Mouse (Mus musculus) intestine, embryonic 15.5 days (tissue): ENCODE measurements around the gene Vat1l. TPM values are rescaled to one million over a fixed set of nuclear protein-coding genes. Genes with fewer than 3 reads are reported as not detected.

ENCODE experiments used
- ATAC-seq: fragments of 200-750 bp; cut with Nextera tagmentation; 2 replicates; pipeline ENCODE4 v1.8.0; 2017; ENCODE audit warnings: moderate TSS enrichment, moderate library complexity
- H3K27ac ChIP-seq: fragments of 300-500 bp; sonication (generic); 2 replicates; pipeline ENCODE4 v1.5.1; 2015; ENCODE audit warnings: mild to moderate bottlenecking, inconsistent platforms
- H3K27me3 ChIP-seq: fragments of 300-500 bp; sonication (generic); replicated peaks from 2 replicates; pipeline ENCODE4 v1.6.1; 2015; ENCODE audit warnings: inconsistent platforms
- H3K36me3 ChIP-seq: fragments of 300-500 bp; sonication (generic); 2 replicates; pipeline ENCODE4 v1.6.1; 2015; ENCODE audit warnings: inconsistent platforms
- H3K4me1 ChIP-seq: fragments of 300-500 bp; sonication (generic); replicated peaks from 2 replicates; pipeline ENCODE4 v1.6.1; 2015; ENCODE audit warnings: inconsistent platforms
- H3K4me2 ChIP-seq: fragments of 300-500 bp; sonication (generic); replicated peaks from 2 replicates; pipeline ENCODE4 v1.6.1; 2015; ENCODE audit warnings: mild to moderate bottlenecking, inconsistent platforms
- H3K4me3 ChIP-seq: fragments of 300-500 bp; sonication (generic); replicated peaks from 2 replicates; pipeline ENCODE4 v1.5.1; 2015; ENCODE audit warnings: inconsistent platforms
- H3K9ac ChIP-seq: fragments of 300-500 bp; sonication (generic); 2 replicates; pipeline ENCODE4 v1.6.1; 2015; ENCODE audit warnings: inconsistent platforms
- H3K9me3 ChIP-seq: fragments of 300-500 bp; sonication (generic); 2 replicates; pipeline ENCODE4 v1.6.1; 2016; ENCODE audit warnings: inconsistent platforms
- WGBS: fragments of 180-500 bp; shearing (Covaris S2); methylation state at CpG from one replicate; pipeline ENCODE4 v1.1.7; 2015; 5-methylcytosine and 5-hydroxymethylcytosine counted together
- polyA plus RNA-seq: library from polyadenylated mRNA; unstranded; fragments of >200 nt; fragmentation: Nextera tagmentation; extraction: Ambion mirVana; gene quantifications from 2 replicates; pipeline ENCODE4 v1.2.1, GENCODE M21; 2015

The Vat1l gene
- polyA plus RNA-seq, 1 experiment from 2014 or later: 3.5 TPM

DNA sequence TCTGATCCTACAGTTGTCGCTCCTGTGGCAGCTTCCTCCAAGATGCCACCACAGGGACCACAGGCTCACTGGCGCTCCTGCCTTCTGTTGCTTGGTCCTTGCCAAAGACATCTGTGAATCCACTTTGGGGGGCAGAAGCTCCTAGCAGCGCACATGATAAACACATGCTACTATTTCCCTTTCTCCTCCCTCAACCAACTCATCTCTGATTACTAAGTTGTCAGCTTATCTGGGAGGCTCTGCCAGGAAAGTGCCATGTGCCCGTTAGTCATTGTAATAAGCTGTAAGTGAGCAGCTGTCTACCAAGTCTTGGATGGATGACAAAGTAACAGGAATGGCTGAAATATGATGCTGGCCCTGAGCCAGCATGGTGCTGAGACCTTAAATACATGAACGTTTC lies 100.9 kb downstream of the Vat1l start:
- WGBS: 74% methylated on average over 5 of the region's 5 CpGs
- H3K4me2 ChIP-seq: no peak overlapping the region
- H3K9ac ChIP-seq: no peak overlapping the region
- no peaks in the 10 kb centered on the region for H3K9me3 ChIP-seq
- no peak overlapping the region for H3K27ac ChIP-seq
- ATAC-seq: no peak
- H3K27me3 ChIP-seq: no peaks in the 10 kb centered on the region
- H3K4me1 ChIP-seq: no peaks in the 10 kb centered on the region
- no peak overlapping the region for H3K4me3 ChIP-seq
- no peaks in the 10 kb centered on the region for H3K36me3 ChIP-seq

GRCm38 (mm10) chr8:114314669-114315325 lies 109.4 kb downstream of the Vat1l start:
- H3K9ac ChIP-seq: no peak overlapping the region
- no peaks in the 10 kb centered on the region for H3K36me3 ChIP-seq
- ATAC-seq: no peak
- no peaks in the 10 kb centered on the region for H3K27me3 ChIP-seq
- H3K27ac ChIP-seq: no peak overlapping the region
- no peak overlapping the region for H3K4me2 ChIP-seq
- no peaks in the 10 kb centered on the region for H3K9me3 ChIP-seq
- H3K4me3 ChIP-seq: no peak overlapping the region
- H3K4me1 ChIP-seq: no peaks in the 10 kb centered on the region
- WGBS: 45% methylated on average over 5 of the region's 5 CpGs

- Histone ChIP-seq H3K27me3 (no peaks in the 10 kb centered on the region), H3K36me3 (no peaks in the 10 kb centered on the region), H3K9ac (no peak overlapping the region), H3K4me3 (no peak overlapping the region), H3K4me1 (no peaks in the 10 kb centered on the region), H3K4me2 (no peak overlapping the region), H3K9me3 (no peaks in the 10 kb centered on the region), H3K27ac (no peak overlapping the region)
- 85% methylated on average over 4 of the region's 4 CpGs for WGBS
- no peak for ATAC-seq
These were observed 112.7 kb downstream of the Vat1l start for GRCm38 (mm10) chr8:114318161-114318560.

GRCm38 (mm10) chr8:114322096-114322495 lies 116.7 kb downstream of the Vat1l start:
- Histone ChIP-seq H3K9ac (no peak overlapping the region), H3K27ac (no peak overlapping the region), H3K36me3 (no peaks in the 10 kb centered on the region), H3K27me3 (no peaks in the 10 kb centered on the region), H3K4me1 (no peaks in the 10 kb centered on the region), H3K9me3 (no peaks in the 10 kb centered on the region), H3K4me2 (no peak overlapping the region), H3K4me3 (no peak overlapping the region)
- 88% methylated on average over 2 of the region's 2 CpGs for WGBS
- ATAC-seq: no peak

GRCm38 (mm10) chr8:114331928-114332327 lies 126.5 kb downstream of the Vat1l start:
- WGBS: 77% methylated on average over 5 of the region's 5 CpGs
- no peaks in the 10 kb centered on the region for H3K9me3 ChIP-seq
- H3K9ac ChIP-seq: no peak overlapping the region
- H3K4me3 ChIP-seq: no peak overlapping the region
- no peaks in the 10 kb centered on the region for H3K36me3 ChIP-seq
- no peak overlapping the region for H3K27ac ChIP-seq
- H3K27me3 ChIP-seq: no peaks in the 10 kb centered on the region
- no peaks in the 10 kb centered on the region for H3K4me1 ChIP-seq
- no peak for ATAC-seq
- H3K4me2 ChIP-seq: no peak overlapping the region

DNA sequence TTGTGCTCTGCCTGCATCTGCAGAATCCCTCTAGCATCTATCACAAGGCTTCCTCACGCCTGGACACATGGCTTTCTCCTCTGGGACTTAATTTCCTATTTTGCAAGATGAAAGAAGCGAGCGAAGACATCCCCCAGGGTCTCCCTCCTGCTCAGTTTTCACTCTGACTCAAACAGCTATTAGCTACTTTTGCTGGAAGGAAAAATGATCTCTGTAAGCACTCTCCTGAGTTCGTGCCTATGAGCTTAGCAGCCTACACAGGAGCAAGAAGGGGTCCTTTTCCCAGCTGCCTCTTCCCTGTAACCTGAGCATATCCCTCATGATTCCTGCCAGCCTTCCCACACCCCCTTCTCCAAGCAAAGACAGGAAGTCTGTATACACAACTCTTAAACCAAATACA lies 127.5 kb downstream of the Vat1l start:
- no peaks in the 10 kb centered on the region for H3K4me1 ChIP-seq
- H3K9ac ChIP-seq: no peak overlapping the region
- H3K27me3 ChIP-seq: no peaks in the 10 kb centered on the region
- H3K36me3 ChIP-seq: no peaks in the 10 kb centered on the region
- no peaks in the 10 kb centered on the region for H3K9me3 ChIP-seq
- H3K4me2 ChIP-seq: no peak overlapping the region
- WGBS: 51% methylated on average over 4 of the region's 4 CpGs
- no peak overlapping the region for H3K4me3 ChIP-seq
- no peak for ATAC-seq
- no peak overlapping the region for H3K27ac ChIP-seq

DNA sequence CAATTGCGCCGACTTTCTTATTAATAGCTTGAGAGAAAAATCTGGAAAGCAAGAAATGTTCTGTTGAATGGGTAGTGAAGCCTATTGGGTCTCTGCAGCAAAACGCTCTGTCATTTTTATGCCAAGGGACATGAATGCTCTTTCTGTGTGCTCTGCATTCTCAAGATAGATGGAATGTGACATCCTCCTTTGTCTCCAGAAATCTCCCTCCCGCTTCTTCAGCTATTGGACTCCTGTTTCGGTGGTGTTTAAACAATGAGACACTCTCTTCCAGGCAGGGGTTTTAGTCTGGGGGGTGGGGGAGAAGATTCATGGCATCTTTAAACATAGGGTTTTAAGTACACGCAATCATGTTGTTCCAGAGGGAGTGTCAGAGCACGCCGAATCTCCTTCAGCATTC lies 130.3 kb downstream of the Vat1l start:
- H3K4me2 ChIP-seq: no peak overlapping the region
- no peak overlapping the region for H3K27ac ChIP-seq
- no peak overlapping the region for H3K9ac ChIP-seq
- H3K27me3 ChIP-seq: no peaks in the 10 kb centered on the region
- H3K9me3 ChIP-seq: no peaks in the 10 kb centered on the region
- no peak for ATAC-seq
- WGBS: 57% methylated on average over 8 of the region's 8 CpGs
- H3K36me3 ChIP-seq: no peaks in the 10 kb centered on the region
- no peaks in the 10 kb centered on the region for H3K4me1 ChIP-seq
- H3K4me3 ChIP-seq: no peak overlapping the region

GRCm38 (mm10) chr8:114342276-114342675 lies 136.9 kb downstream of the Vat1l start:
- H3K36me3 ChIP-seq: no peaks in the 10 kb centered on the region
- no peak overlapping the region for H3K4me3 ChIP-seq
- no peak for ATAC-seq
- H3K4me1 ChIP-seq: no peaks in the 10 kb centered on the region
- H3K9me3 ChIP-seq: no peaks in the 10 kb centered on the region
- no peaks in the 10 kb centered on the region for H3K27me3 ChIP-seq
- H3K4me2 ChIP-seq: no peak overlapping the region
- no peak overlapping the region for H3K9ac ChIP-seq
- WGBS: 67% methylated on average over 5 of the region's 5 CpGs
- no peak overlapping the region for H3K27ac ChIP-seq

DNA sequence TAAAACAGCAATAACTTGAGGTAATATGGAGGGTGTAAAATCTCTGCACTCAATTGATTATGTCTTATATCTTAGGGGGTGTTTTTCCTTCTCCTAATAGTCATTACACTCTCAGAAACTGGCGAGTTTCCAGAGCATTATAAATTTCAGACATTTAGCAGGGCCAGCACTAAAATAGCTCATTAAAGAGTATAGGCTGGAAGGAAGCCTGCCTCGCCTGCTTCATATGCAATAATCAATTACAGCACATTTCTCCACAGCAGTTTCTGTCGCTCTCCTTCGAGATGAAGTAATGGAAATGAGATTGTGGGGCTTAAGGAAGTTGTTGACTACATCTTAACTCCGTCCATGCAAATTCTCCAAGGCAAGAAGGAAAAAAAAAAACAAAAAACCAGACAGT lies 139.4 kb downstream of the Vat1l start:
- no peak overlapping the region for H3K9ac ChIP-seq
- no peaks in the 10 kb centered on the region for H3K4me1 ChIP-seq
- no peaks in the 10 kb centered on the region for H3K27me3 ChIP-seq
- H3K4me3 ChIP-seq: no peak overlapping the region
- H3K36me3 ChIP-seq: no peaks in the 10 kb centered on the region
- H3K4me2 ChIP-seq: no peak overlapping the region
- H3K9me3 ChIP-seq: no peaks in the 10 kb centered on the region
- H3K27ac ChIP-seq: no peak overlapping the region
- WGBS: 48% methylated on average over 5 of the region's 5 CpGs
- no peak for ATAC-seq

DNA sequence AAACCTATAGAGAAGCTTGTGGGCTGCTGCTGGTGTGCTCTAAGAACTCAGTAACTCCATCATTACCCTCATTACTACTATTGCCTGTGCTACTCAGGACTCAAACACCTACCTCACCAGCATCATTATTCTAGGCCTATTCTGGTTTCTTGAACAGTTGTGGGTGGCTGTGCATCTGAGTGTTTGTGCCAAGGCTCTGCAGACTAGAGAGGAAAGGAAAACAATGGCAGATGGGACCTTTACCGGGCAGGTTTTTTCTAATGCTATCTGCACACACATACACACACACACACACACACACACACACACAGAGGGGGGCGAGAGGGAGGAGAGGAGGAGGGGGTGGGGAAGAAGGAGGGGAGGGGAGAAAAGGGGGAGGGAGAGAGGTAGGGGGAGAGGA lies 140.6 kb downstream of the Vat1l start:
- no peak overlapping the region for H3K4me3 ChIP-seq
- H3K4me2 ChIP-seq: no peak overlapping the region
- WGBS: 71% methylated on average over 2 of the region's 2 CpGs
- no peak overlapping the region for H3K27ac ChIP-seq
- H3K36me3 ChIP-seq: no peaks in the 10 kb centered on the region
- H3K27me3 ChIP-seq: no peaks in the 10 kb centered on the region
- ATAC-seq: no peak
- H3K4me1 ChIP-seq: no peaks in the 10 kb centered on the region
- no peak overlapping the region for H3K9ac ChIP-seq
- H3K9me3 ChIP-seq: no peaks in the 10 kb centered on the region

- 0 out of 2 replicates have a peak, but pooled peaks cover 2% of the 10 kb centered on the region for H3K4me1 ChIP-seq
- no peak overlapping the region for H3K9ac ChIP-seq
- ATAC-seq: no peak
- H3K4me2 ChIP-seq: peak overlapping the region; percentile 37
- H3K27me3 ChIP-seq: no peaks in the 10 kb centered on the region
- 56% methylated on average over 14 of the region's 14 CpGs for WGBS
- H3K9me3 ChIP-seq: no peaks in the 10 kb centered on the region
- H3K27ac ChIP-seq: no peak overlapping the region
- no peak overlapping the region for H3K4me3 ChIP-seq
- no peaks in the 10 kb centered on the region for H3K36me3 ChIP-seq
These were observed 146.4 kb downstream of the Vat1l start for GRCm38 (mm10) chr8:114351643-114352427.

DNA sequence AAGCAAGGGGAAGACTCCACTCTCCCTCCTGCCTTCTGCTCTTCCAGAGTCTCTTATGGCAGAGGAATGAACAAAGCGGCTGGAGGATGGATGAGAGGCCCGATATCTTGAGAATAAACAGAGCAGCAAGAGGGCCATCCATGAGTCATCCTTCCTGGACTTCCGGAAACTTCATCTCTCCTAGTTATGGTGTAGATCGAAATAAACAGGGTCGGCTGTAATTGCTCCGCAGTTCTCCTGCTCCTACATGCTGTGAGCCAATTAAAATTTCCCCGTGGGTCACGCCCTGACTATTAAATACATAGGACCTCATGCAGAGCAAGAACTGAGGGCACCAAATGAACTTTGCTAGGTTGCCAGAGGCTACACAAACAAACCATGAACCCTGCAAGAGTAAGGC lies 155.1 kb downstream of the Vat1l start:
- Histone ChIP-seq H3K36me3 (no peaks in the 10 kb centered on the region), H3K4me3 (no peak overlapping the region), H3K4me1 (no peaks in the 10 kb centered on the region), H3K9me3 (no peaks in the 10 kb centered on the region), H3K4me2 (no peak overlapping the region), H3K27ac (no peak overlapping the region; the same call in 1 of the 2 replicates), H3K9ac (no peak overlapping the region), H3K27me3 (no peaks in the 10 kb centered on the region)
- ATAC-seq: peak; percentile 25; the same call in 1 of the 2 replicates
- WGBS: 36% methylated on average over 8 of the region's 8 CpGs

DNA sequence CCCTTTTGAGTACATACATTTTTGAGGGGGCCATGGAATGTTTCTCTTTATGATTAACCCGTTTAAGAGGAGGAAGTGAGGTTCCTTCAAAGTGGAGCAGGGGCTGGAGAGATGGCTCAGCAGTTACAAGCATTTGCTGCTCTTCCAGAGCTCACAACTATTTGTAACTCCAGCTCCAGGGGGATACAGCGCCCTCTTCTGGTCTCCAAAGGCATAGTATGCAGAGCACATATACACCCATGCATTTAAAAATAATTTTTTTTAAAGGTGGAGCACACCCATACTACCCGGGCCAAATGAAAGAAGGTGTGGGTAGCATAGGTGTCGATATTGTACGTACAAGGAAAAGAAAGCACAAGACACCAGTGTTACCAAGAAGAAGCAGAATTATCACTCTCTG lies 157.8 kb downstream of the Vat1l start:
- ATAC-seq: no peak
- H3K27ac ChIP-seq: no peak overlapping the region
- H3K4me1 ChIP-seq: no peaks in the 10 kb centered on the region
- no peak overlapping the region for H3K4me3 ChIP-seq
- no peak overlapping the region for H3K9ac ChIP-seq
- no peaks in the 10 kb centered on the region for H3K36me3 ChIP-seq
- no peak overlapping the region for H3K4me2 ChIP-seq
- H3K27me3 ChIP-seq: no peaks in the 10 kb centered on the region
- no peaks in the 10 kb centered on the region for H3K9me3 ChIP-seq
- WGBS: 62% methylated on average over 5 of the region's 5 CpGs
